Comparison of ENCODE assay signal across 23 mouse cellular contexts in genomic region chr15:32270106-32270505, GRCm38 (mm10). TPM values are rescaled to one million over a fixed set of nuclear protein-coding genes. Genes with fewer than 3 reads are reported as not detected.
"Had no signal": no experiment of that assay in that cellular context is flagged by ENCODE, and none has a peak within 500 bp of the region (broad histone marks: within the 10 kb centered on the region; RNA-seq: fewer than 3 reads in every experiment).

No protein-coding gene starts in this region.

- H3K9me3 ChIP-seq: kidney, embryonic 15.5 days; limb, embryonic 13.5 days; liver, embryonic 13.5 days; midbrain, embryonic 10.5 days; midbrain, embryonic 13.5 days; neural tube, embryonic 13.5 days; stomach, embryonic 15.5 days had no signal

- H3K4me3 ChIP-seq: kidney, embryonic 15.5 days; left cerebral cortex, adult 2 months; limb, embryonic 13.5 days; liver, embryonic 13.5 days; megakaryocyte, embryonic 14.5 days; midbrain, embryonic 10.5 days; midbrain, embryonic 13.5 days; myocyte; neural tube, embryonic 13.5 days; stomach, embryonic 15.5 days had no signal

- H3K9ac ChIP-seq: kidney, embryonic 15.5 days; limb, embryonic 13.5 days; liver, embryonic 13.5 days; midbrain, embryonic 13.5 days; neural tube, embryonic 13.5 days; stomach, embryonic 15.5 days had no signal

- H3K4me1 ChIP-seq: megakaryocyte, embryonic 14.5 days had no signal

- H3K27ac ChIP-seq: kidney, embryonic 15.5 days; left cerebral cortex, adult 2 months; limb, embryonic 13.5 days; liver, embryonic 13.5 days; midbrain, embryonic 10.5 days; midbrain, embryonic 13.5 days; neural tube, embryonic 13.5 days; stomach, embryonic 15.5 days had no signal

- H3K36me3 ChIP-seq: liver, embryonic 13.5 days; midbrain, embryonic 10.5 days; midbrain, embryonic 13.5 days; neural tube, embryonic 13.5 days; stomach, embryonic 15.5 days had no signal

- ATAC-seq: midbrain, embryonic 13.5 days; midbrain, embryonic 16.5 days had no signal

- H3K4me2 ChIP-seq: kidney, embryonic 15.5 days; limb, embryonic 13.5 days; liver, embryonic 13.5 days; midbrain, embryonic 13.5 days; neural tube, embryonic 13.5 days; stomach, embryonic 15.5 days had no signal

- H3K27me3 ChIP-seq: kidney, embryonic 15.5 days; limb, embryonic 13.5 days; liver, embryonic 13.5 days; megakaryocyte, embryonic 14.5 days; neural tube, embryonic 13.5 days; stomach, embryonic 15.5 days had no signal

- DNase-seq: kidney, adult 8-10 months; kidney, postnatal 10 days; kidney, postnatal 36 days; layer of hippocampus, postnatal 36 days; liver, embryonic 13.5 days; lung, adult 2 months; lung, postnatal 36 days; right cerebral cortex, adult 18-20 months; right cerebral cortex, postnatal 14 days; right cerebral cortex, postnatal 4 days; spleen, adult 18-20 months; thymus, postnatal 25 days had no signal

RNA-seq across cellular contexts. Expression of gene Sema5a, which starts 25.5 kb away (rescaled TPM):
- total RNA-seq: monocyte, adult 5-6 weeks had no signal
